Mouse (Mus musculus) adrenal gland, adult 8-10 months (tissue): ENCODE measurements around the gene B830017H08Rik. TPM values are rescaled to one million over a fixed set of nuclear protein-coding genes. Genes with fewer than 3 reads are reported as not detected.
A peak's percentile ranks its signal among the peaks of the same experiment; 100 is the strongest.

ENCODE experiments used
- DNase-seq: peaks from one replicate; pipeline ENCODE4 v3.0.0; 2022
- total RNA-seq, 4 experiments: library from RNA; stranded (reverse); gene quantifications; 2 replicates each; pipeline ENCODE4 v1.2.4; 2022

Gene B830017H08Rik
- not detected for total RNA-seq

GRCm38 (mm10) chr16:17832821-17833220 lies at the start of gene B830017H08Rik:
Gene B830017H08Rik (plus strand): TSS chr16:17833121.
- DNase-seq: no peak

GRCm38 (mm10) chr16:17785337-17785736 lies 47.6 kb upstream of the B830017H08Rik start:
- DNase-seq: no peak

- no peak for DNase-seq
These were observed 40.2 kb upstream of the B830017H08Rik start for GRCm38 (mm10) chr16:17792728-17793127.

- DNase-seq: no peak
These were observed 38.9 kb upstream of the B830017H08Rik start for GRCm38 (mm10) chr16:17794047-17794446.

GRCm38 (mm10) chr16:17795643-17796042 lies 37.3 kb upstream of the B830017H08Rik start:
- no peak for DNase-seq

- DNase-seq: no peak
These were observed 36.4 kb upstream of the B830017H08Rik start for GRCm38 (mm10) chr16:17796519-17796918.

- DNase-seq: no peak
These were observed 35.7 kb upstream of the B830017H08Rik start, which contains the start of gene Scarf2 for GRCm38 (mm10) chr16:17796971-17797811. Gene Scarf2 (plus strand): TSS chr16:17797282.

- no peak for DNase-seq
These were observed 35.1 kb upstream of the B830017H08Rik start for GRCm38 (mm10) chr16:17797812-17798311.

GRCm38 (mm10) chr16:17798321-17799180 lies 34.4 kb upstream of the B830017H08Rik start:
- no peak for DNase-seq

- DNase-seq: no peak
These were observed 33.3 kb upstream of the B830017H08Rik start for GRCm38 (mm10) chr16:17799584-17799983.

- DNase-seq: no peak
These were observed 31.0 kb upstream of the B830017H08Rik start for GRCm38 (mm10) chr16:17801777-17802455.

- no peak for DNase-seq
These were observed 30.5 kb upstream of the B830017H08Rik start for GRCm38 (mm10) chr16:17802456-17802838.

- DNase-seq: no peak
These were observed 29.9 kb upstream of the B830017H08Rik start for GRCm38 (mm10) chr16:17802839-17803674.

GRCm38 (mm10) chr16:17803675-17804448 lies 29.1 kb upstream of the B830017H08Rik start:
- DNase-seq: no peak

- no peak for DNase-seq
These were observed 28.4 kb upstream of the B830017H08Rik start for GRCm38 (mm10) chr16:17804449-17804912.

GRCm38 (mm10) chr16:17804982-17805381 lies 27.9 kb upstream of the B830017H08Rik start:
- no peak for DNase-seq

- DNase-seq: no peak
These were observed 26.2 kb upstream of the B830017H08Rik start for GRCm38 (mm10) chr16:17806581-17807191.

- peak; percentile 77 for DNase-seq
These were observed 25.5 kb upstream of the B830017H08Rik start for GRCm38 (mm10) chr16:17807192-17808009.

GRCm38 (mm10) chr16:17809125-17809524 lies 23.8 kb upstream of the B830017H08Rik start:
- DNase-seq: no peak
